Mouse (Mus musculus) frontal cortex, postnatal 36 days (tissue): Measurements from ENCODE around the gene Exosc10.

Experiments used
- DNase-seq, 2 experiments: peaks; one replicate each; pipeline ENCODE4 v3.0.0; 2022; ENCODE audit warnings: low spot score in 2 of 2

The Exosc10 gene

DNA sequence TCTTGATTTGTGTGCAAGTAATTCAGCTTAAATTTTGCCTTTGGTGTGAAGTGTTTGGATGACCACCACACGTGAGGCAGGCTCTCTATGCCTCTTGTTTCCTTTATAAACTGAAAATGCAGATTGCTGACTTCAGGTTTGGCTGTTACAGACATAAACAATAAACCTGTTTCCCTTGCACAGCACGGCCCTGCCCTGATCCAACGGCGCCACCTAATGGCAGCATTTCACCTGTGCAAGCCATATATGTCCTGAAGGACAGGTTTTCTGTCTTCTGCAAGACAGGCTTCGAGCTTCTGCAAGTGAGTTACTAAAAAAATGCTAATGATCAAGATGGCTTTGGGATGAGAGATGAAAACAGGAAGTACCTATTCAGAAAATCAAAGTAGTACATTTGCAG is 49.5 kb downstream of the Exosc10 start:
- DNase-seq: peak; percentile 76 to 83

DNA sequence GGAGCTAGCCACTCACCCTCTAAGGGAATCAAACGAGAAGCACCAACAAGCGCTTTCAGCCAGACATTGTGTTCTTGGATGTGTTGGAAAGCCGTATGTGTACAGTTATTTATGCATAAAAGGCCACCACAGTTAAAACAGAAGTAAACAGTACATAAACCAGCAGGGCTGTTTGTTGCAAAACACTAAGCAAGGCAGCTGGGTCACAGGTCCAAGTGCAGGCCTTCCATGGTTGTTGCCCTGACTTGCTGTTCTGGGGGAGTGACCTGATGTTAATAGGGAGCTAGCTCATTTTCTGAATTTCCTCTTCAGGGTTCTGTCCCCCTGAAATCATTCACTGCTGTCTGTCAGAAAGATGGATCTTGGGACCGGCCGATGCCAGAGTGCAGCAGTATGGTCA is 51.6 kb downstream of the Exosc10 start:
- DNase-seq: no peak

DNA sequence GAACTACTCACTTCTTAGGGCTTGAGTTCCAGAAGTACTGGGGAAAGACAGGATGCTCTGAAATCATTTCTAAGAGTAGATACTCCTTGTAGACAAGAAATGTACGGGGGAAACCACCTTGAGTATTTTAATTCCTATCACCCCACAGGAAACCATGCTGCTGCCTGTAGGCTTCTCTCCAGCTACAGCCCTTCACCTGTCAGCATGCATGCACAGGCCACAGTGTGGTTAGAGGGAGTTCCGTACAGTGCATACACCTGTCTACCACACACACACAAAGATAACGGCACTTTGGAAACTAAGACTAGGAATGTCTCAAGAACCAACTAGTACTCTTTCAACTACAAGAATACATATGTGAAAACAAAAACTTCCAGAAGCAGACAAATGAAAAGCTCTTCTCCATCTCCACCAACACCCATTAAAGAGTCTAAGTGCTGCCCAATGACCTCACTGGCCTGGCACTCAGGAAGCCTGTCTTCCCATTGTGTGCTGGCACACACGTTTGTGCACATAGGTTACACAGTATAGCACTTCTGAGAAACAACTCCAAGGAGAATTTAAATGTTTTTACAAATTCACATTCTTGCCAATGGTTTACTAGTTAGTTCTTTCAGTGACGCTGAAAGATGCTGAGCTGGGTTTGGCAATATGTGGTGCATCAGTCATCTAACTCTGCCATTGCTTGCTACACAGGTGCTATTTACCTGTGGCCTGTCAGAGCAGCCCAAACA is 52.6 kb downstream of the Exosc10 start:
- DNase-seq: no peak

DNA sequence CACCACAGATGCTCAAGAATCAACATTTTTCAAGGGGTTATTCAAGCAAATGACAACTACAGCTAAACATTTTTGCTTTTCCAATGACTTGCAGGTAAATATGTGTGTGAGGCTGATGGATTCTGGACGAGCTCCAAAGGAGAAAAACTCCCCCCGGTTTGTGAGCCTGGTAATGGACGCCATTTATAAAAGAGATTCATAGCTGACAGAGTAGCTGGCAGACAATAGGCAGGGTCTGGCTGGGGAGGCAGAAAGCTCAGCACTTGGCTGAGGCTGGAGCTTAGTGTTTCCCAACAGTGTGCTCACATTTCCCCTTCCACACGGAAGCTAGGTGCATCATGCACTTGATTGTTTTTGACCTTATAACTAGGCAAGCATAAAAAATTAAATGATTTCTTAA is 54.3 kb downstream of the Exosc10 start:
- no peak for DNase-seq

DNA sequence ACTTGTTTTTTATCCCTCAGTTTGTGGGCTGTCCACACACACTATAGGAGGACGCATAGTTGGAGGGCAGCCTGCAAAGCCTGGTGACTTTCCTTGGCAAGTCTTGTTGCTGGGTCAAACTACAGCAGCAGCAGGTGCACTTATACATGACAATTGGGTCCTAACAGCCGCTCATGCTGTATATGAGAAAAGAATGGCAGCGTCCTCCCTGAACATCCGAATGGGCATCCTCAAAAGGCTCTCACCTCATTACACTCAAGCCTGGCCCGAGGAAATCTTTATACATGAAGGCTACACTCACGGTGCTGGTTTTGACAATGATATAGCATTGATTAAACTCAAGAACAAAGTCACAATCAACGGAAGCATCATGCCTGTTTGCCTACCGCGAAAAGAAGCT is 55.5 kb downstream of the Exosc10 start:
- DNase-seq: no peak

DNA sequence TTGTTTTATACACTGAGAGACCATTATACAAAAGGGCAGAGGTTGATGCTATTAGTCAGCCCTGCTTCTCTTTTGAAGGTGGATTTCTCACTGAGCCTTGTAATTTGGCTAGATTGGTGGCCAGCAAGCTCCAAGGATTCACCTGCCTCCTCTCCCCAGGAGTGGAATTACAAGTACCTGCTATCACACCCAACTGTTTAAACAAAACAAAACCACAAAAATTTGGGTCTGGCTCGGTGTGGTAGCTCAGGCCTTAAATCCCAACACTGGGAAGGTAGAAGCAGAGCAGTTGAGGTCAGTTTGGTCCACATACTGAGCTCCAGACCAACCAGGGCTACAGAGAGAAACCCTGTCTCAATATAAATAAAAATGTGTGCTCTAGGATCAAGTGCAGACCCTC is 61.6 kb downstream of the Exosc10 start:
- no peak for DNase-seq

DNA sequence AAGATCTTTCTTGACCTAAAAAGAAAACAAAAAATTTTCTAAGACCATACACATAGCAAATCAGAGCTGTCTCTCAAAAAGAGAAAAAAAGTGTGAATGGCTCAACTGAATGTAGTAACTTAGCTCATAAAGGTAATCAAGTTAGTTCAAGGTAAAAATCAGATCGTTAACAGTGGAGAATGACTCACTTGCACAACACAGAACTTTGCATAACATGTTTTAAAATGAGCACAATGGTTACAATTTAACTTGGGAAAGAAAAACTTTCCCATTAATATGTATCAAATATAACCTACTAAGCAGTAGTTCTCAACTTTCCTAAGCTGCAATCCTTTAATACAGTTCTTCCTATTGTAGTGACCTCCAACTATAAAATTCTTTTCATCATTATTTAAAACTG is 62.5 kb downstream of the Exosc10 start:
- DNase-seq: no peak

DNA sequence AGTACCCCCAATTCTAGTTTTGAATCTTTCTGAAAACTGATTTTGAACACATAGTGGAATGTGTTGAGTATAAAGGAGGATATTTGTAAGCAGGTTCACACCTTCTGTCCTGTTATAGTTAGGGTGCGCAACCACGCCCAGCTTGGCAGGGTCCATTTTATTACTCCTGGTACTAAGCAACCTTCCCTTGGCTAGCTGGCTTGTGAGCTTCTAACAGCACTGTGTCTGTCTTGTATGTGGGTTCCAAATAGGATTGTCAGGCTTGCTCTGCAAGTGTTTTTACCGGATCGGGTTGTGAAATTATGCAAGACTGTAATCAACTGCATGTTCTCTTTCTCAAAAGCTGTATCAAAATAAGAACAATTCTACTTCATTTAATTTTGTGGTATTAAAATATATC is 64.3 kb downstream of the Exosc10 start:
- DNase-seq: no peak

DNA sequence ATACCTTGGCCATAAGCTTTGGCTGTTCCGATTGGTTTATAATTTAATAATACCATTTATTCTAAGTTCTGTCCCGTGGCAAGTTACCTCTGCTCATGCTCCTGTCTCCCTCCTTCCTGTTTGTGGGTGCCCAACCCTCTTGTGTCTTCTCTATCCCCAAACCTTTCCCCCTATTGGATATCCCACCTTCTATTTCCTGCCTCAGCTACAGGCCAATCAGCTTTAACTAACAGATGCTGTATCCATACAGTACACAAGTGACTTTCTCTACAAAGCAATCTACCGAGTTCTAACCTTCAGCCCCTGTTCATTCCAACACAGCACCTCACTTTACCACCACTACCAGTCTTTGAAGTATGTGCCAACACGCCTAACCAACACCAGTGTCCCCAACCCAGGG is 65.4 kb downstream of the Exosc10 start:
- DNase-seq: no peak

DNA sequence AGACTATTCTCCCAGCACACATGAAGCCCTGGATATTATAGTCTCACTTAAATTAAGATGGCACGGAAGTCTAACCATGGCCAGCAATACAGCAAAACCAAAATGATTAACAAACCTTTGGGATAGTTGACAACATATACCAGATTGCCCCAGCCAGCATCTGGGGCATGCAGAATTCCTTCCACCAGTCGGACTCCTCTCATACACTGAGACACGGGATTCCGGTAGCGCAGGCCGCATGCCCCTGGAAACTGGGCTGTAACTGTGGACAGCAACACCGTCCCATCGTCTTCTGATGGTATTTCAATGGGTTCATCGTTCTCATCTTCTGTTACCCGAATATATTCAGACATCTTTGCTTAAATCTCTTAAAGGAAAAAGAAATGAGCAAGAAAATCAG is 66.8 kb downstream of the Exosc10 start:
- no peak for DNase-seq

DNA sequence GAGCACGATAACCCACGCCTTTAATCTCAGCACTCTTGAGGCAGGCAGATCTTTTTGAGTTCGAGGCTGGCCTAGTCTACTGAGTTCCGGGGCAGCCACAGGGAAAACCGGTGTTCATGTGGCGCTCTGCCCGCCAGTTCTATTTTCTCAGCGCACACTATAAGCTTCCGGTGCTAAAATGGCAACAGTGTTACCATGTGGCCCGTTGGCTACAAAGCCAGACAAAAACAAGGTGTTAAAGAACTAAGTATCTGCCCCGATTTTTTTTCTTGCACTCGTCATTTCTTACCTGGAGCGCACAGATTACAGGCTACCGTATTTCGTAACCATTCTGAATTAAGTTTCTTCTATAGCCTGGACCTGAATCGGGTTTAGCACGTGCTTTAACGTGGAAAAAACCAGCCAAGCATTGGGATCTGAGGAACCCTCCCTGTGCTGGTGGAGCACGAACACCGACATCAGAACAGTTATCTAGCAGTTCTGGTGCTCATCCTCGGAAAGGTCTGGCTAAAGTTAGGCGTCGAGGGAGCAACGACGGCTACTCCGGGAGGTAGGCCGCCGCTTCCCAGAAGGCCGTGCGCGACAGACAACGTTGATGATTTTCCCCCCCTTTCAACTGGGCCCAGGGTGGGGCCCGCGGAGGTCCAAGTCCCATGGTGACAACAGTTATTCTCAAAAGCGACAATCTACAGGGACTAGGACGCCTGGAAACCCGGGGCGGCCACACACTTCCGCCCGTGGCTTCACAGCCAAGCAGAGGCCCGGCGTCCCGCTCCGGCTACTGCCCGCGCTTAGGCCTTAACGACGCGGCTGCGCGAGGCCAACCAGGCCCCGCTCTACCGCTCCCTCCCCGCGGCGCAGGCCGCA is 67.8 kb downstream of the Exosc10 start:
- DNase-seq: peak in 1 of 2 experiments; percentile 39

DNA sequence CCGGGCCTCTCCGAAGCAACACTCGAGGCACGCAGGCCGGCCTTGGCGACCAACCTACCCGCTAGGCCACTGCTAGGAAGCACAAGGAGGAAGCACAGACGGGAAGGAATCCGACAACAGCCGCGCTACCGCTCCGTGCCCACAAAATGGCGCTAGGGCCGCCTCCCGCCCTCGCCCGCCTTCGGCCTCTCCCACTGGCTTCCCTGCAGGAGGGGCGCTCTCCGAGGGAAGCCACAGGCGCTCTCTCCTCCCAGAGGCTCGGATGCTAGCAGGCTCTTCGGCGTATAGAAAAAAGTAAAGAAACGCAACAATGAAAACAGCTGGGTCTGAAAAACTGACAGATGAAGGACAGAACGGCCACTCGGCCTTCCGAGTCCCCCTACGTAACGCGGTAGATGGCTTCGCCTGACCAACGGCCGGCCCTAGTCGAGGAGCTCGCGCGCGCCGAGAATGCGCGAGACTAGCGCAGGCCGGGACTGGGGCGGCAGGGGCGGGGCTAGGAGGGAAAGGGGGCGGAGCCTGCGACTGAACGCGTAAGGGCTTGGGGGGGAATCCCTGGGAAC is 68.5 kb downstream of the Exosc10 start, which contains the start of gene Tardbp:
Gene Tardbp (minus strand): TSS at position 397 of the 563 bp plus-strand sequence.
- DNase-seq: peak; percentile 90 to 95

DNA sequence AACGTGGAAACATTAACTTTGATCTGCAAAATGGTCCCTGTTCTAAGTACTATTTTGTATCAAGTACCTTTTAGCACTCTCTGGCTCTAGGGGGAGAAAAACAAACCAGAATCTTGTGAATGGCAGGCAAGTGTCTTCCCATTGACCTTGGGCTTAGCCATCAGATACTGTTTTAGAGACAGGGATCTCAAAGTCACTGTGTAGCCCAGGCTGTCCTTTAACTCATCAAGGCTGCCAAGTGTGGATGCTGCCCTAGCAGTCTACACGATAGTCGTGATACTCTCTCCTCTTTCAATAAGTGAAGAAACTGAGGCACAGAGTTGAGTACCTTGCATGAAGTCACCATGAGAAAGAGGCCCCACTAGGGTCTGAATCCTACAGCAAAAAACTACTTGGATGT is 69.0 kb downstream of the Exosc10 start:
- DNase-seq: no peak
